Mouse (Mus musculus) testis, adult 2 months (tissue): ENCODE results near the gene Serpinf2.

Experiments used
- CTCF ChIP-seq: fragments of 200-500 bp; IDR thresholded peaks from 2 replicates; pipeline ENCODE4 v1.5.1; 2012; ENCODE audit warnings: low read depth, mild to moderate bottlenecking, inconsistent platforms, low read length, moderate library complexity; ENCODE audit not compliant: control insufficient read depth, insufficient read depth, insufficient replicate concordance
- POLR2A ChIP-seq: fragments of 200-500 bp; IDR thresholded peaks from 2 replicates; pipeline ENCODE4 v1.6.1; 2012; ENCODE audit warnings: low read depth, mild to moderate bottlenecking, inconsistent platforms, low read length, moderate library complexity; ENCODE audit not compliant: control insufficient read depth

DNA sequence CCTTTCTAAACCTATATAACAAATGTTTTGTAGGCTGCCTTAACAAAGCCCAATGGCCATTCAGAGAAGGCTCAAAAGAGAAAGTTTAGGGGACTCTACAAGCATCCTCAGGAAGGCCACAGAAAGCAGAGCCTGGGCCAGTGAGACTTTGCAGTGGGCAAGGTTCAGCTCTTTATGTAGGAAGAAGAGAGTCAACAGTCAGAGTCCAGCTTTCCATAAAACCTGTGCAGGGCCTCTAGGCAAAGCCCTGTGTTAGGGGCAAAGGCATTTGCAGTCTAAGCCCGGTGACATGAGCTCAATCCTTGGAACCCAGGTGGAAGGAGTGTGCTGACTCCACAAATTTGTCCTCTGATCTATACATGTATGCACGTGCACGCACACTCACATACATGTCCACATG is 14.9 kb downstream of the Serpinf2 start:
- TF ChIP-seq POLR2A = no peak
- no peak for TF ChIP-seq CTCF
